Mouse (Mus musculus): Measurements from ENCODE around the gene Etv6.

Etv6 gene

DNA sequence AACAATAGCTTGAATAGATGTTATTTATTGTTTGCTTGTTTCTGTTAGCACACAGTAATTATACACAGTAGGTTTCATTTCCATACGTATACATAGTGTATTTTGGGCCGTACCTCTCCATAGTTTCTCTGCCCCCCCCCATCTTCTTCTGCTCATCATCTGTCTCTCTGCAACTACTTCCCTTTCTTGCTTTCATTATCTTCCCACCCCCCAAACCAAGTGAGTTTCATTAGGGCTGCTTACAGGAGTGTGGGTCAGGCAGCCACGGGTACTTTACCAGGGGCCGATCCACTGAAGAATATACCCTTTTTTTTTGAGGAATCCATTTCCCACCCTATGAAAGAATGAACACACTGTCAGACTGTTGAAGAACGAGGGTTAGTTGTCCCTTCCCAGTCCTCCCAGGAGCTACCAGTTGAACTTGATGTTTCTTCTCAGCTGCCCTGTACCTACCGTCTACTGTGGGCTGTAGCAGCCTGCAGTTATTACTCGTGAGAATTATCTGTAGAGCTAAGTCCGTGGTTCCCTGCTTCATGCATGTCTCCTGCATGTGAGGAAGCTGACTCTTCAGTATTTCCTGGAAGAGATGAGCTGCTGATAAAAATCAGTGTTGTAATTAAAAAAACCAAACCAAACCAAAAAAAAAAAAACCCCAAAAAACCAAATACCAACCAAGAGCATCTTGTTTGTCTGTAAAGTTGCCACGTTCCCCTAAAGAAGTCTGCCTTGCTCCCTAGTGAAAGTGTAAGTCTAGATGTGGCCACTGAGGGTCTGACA is 9.8 kb downstream of the Etv6 start:
- in situ Hi-C loops (cut with MboI), result no loop called here

- in situ Hi-C loops (cut with MboI), result no loop called here
These were observed 10.6 kb downstream of the Etv6 start for GRCm38 (mm10) chr6:134046136-134046535.

- in situ Hi-C loops (cut with MboI), result no loop called here
These were observed 11.7 kb downstream of the Etv6 start for GRCm38 (mm10) chr6:134047249-134047648.

DNA sequence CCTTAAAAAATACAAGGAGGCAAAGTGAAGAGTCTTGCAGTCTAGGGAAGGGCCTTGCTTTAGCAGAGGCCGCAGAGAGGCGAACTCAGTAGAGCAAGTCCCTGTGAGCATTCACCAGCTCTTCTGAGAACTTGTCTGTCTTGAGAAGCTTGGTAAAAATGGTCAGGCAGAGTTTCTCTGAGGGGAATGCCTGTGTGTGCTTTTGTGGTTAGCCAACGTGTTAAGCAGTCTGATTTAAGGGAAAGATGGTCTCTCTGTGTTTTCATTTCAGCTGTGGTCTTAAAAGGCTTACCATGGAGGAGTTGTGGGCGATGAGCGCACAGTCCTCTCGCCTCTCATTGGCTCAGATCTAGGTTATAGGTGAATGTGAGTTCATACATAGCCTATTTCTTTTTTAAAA is 12.5 kb downstream of the Etv6 start:
- in situ Hi-C loops (cut with MboI), result no loop called here

- in situ Hi-C loops (cut with MboI), result no loop called here
These were observed 13.5 kb downstream of the Etv6 start for GRCm38 (mm10) chr6:134048965-134049364.

DNA sequence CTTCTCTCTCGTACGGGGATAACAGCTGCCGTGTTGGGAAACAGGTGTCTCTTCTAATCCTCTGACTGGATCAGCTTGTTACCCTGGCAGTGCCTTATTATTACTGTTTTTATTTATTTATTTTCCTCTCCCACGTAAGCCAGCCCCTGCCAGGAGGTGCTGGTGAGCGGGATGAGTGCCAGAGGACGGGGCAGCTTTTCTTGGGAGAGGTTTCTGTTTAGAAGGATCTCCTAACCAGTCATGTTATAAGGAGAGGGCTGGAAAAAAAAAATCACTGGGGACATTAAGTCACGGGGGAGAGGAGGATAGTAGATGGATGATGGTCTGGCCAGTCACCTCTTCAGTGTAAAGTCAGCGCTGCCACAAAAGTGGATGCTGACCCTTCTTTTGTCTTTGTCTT is 15.0 kb downstream of the Etv6 start:
- in situ Hi-C loops (cut with MboI), result no loop called here

GRCm38 (mm10) chr6:134051950-134052349 is 16.4 kb downstream of the Etv6 start:
- in situ Hi-C loops (cut with MboI), result no loop called here

DNA sequence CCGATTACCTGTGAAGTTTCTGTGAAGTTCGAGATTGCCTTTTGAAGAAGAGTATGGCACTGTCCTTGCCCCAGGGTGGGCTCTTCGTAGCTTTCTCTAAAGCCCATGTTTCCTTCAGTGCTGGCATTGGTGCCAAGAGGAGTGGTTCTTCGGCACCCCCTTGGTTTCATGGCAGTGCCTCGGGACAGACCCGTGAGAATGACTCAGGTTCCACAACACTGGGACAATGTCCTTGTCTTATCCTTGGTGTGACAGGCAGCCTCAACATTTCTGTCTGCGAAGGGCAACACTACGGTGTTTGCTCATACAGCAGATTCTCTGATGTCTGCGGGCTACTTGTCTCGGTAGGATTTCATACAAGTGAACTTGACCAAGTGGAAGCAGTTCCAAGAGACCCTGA is 17.6 kb downstream of the Etv6 start:
- in situ Hi-C loops (cut with MboI), result no loop called here

GRCm38 (mm10) chr6:134053566-134053965 is 18.1 kb downstream of the Etv6 start:
- in situ Hi-C loops (cut with MboI), result no loop called here

GRCm38 (mm10) chr6:134055588-134055987 is 20.1 kb downstream of the Etv6 start:
- in situ Hi-C loops (cut with MboI), result no loop called here

GRCm38 (mm10) chr6:134058451-134058850 is 23.0 kb downstream of the Etv6 start:
- in situ Hi-C loops (cut with MboI), result no loop called here

GRCm38 (mm10) chr6:134058886-134059551 is 23.5 kb downstream of the Etv6 start:
- in situ Hi-C loops (cut with MboI), result no loop called here

- in situ Hi-C loops (cut with MboI), result no loop called here
These were observed 24.0 kb downstream of the Etv6 start for GRCm38 (mm10) chr6:134059552-134059891.

DNA sequence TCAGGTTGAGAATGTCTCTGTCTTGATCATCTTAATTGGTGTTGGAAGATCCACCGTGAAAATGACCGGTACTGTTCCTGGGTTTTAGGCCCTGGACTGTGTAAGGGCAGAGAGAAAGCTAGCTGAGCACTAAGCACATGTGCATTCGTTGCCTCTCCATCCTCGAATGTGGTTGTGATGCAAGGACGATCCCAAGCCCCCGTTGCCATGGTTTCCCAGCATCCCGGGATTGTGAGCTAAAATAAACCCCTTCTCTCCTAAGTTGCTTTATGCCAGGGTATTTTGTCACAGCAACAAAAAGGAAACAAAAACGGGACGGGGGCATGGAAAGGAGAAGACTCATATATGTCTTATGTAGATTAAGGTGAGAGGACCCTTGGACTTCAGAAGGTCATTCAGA is 24.5 kb downstream of the Etv6 start:
- in situ Hi-C loops (cut with MboI), result no loop called here

DNA sequence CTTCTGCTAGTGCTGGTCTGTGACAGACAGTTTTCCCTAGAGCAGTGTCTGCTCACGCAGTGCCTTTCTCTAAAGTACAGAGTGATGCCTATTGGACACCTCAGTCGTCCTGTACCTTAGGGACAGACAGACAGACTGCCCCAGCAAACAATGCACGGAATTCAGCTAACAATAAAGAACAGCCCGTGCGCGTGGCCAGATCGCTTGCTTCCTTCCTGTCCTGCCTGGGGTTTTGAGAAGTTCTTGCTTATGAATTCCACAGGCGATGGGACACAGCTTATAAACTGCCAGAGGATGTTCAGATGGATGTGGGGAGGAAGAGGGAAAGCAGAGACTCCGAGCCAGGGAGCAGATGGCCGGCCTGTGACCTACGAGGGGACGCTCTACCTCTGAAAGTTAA is 25.3 kb downstream of the Etv6 start:
- in situ Hi-C loops (cut with MboI), result no loop called here

DNA sequence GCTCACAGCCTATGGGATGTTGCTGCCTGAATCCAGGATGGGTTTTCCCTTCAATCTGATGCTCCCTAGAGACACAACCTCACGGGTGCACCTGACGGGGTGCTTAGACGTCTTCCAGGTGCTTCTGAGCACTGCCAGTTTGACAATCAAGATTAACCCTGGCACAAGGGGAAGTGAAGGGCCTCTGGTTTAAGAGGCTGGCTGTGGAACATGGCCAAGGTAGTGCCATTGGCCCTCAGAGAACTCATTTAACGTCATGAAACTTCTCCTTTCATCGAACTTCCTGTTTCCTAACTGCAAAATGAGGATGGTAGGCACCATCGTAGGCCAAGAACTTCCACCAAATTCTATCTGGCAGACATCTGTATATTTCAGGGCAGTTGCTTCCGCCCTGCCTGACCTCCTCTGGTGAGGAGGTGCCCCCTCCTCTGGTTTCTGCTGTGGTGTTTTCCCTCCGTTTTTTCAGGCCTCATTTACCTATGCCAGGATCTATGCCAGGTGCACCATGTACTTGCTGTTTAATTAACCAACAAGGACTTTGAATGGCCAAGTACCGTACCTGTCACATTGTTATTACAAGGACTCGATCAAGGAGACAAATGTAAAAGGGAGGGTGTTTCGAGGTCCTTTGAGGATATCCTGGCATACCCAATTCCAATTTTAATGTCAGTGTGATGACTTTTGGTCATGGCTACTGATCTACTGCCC is 29.7 kb downstream of the Etv6 start:
- in situ Hi-C loops (cut with MboI), result no loop called here

- in situ Hi-C loops (cut with MboI), result no loop called here
These were observed 30.6 kb downstream of the Etv6 start for GRCm38 (mm10) chr6:134066112-134066511.

DNA sequence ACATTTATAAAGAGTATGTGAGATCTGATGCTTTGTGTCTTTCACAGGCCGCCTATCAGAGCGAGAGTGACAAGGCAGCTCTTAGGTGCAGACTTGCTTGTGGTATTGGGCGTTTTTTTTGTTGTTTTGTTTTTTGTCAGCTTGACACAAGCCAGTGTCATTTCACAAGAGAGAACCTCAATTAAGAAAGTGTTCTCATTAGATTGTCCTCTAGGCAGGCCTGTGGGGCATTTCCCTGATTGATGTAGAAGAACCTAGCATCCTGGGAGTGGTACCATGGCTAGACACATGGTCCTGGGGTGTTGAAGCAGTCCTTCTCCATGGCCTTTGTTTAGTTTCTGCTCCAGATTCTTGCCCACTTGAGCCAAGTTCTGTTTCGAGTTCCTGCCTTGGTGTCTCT is 31.5 kb downstream of the Etv6 start:
- in situ Hi-C loops (cut with MboI), result no loop called here

DNA sequence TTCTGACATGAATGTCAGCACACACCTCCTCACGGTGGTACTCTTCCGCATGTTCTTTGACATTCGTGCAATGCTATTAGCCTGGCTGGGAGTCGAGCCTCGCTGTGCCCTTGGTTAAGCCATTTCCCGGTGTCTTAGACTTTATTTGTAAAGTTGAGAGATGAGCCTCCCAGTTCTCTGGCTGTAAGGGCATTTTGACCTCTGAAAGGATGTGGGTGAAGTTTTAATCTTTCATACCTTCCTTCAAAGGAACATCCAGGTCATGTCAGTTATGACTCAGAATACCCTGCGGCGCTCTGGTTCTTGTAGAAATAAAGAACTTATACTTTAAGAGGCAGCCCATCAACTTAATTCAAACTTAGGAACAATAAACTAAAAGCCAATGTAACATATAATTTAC is 32.0 kb downstream of the Etv6 start:
- in situ Hi-C loops (cut with MboI), result no loop called here

DNA sequence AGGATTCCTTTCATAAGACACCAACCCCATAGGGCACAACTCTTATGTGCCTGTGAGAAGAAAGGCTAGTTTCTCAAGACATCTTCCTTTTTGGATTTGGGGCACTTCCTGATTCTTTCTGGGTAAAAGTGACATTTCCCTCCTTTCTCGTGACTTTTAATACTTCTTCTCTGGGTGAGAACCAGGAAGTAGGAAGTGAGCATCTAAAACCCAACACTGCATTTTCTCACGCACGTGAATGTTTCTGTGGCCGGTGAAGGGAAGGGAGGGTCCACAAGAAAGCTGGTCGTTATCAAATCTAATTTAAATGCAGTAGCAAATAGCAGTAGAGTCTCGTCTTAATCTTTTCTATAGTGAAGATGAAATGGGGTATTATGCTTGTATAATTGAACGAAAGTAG is 36.9 kb downstream of the Etv6 start:
- in situ Hi-C loops (cut with MboI), result no loop called here

- in situ Hi-C loops (cut with MboI), result no loop called here
These were observed 37.4 kb downstream of the Etv6 start for GRCm38 (mm10) chr6:134072906-134073305.

GRCm38 (mm10) chr6:134074353-134074752 is 38.9 kb downstream of the Etv6 start:
- in situ Hi-C loops (cut with MboI), result no loop called here

DNA sequence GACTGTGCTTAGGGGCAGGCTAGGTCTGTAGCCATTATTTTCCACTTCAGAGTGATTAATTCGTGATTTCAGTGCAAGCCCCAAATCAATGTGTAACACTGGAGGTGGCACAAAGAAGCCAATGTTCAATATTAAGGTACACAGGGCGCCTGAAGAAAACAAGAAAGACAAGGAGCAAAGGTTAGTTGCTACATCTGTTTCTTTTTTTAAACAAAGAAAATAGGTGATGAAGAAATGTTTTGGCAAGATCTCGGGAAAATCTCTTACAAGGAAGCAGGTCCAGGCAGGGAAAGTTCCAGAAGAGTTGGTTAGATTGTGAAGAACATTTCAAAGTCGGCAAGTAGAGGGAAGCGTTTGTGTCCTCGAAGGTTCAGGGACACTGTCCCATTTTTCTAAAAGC is 39.5 kb downstream of the Etv6 start:
- in situ Hi-C loops (cut with MboI), result no loop called here
